Mouse (Mus musculus): Measurements from ENCODE around the gene Pkn3.

Gene Pkn3

GRCm38 (mm10) chr2:30063235-30063634, 14.2 kb upstream of the Pkn3 start:
- DNase-seq (ENCODE audit: low spot score) = no peak

GRCm38 (mm10) chr2:30063791-30064190, 13.7 kb upstream of the Pkn3 start:
- no peak for DNase-seq (ENCODE audit: low spot score)

DNA sequence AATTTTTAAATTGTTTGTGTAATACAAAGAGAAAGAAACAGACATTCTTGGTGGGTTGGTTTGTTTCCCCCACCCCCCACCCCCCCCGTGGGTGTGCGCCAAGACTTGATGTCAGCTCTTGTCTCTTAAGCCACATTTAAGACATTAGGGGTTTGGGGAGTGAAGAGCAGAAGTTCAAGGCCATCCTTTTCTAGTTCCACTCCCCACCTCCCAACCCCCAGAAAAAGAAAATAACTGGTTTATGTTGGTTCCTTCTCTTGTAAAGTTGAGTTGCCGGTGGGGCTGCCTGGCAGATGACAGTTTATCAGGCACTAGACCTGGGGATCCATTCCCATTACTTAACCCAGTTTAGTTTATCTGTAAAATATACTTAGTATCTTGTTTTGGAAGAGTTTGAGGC, 13.2 kb upstream of the Pkn3 start:
- DNase-seq (ENCODE audit: low spot score) = no peak

DNA sequence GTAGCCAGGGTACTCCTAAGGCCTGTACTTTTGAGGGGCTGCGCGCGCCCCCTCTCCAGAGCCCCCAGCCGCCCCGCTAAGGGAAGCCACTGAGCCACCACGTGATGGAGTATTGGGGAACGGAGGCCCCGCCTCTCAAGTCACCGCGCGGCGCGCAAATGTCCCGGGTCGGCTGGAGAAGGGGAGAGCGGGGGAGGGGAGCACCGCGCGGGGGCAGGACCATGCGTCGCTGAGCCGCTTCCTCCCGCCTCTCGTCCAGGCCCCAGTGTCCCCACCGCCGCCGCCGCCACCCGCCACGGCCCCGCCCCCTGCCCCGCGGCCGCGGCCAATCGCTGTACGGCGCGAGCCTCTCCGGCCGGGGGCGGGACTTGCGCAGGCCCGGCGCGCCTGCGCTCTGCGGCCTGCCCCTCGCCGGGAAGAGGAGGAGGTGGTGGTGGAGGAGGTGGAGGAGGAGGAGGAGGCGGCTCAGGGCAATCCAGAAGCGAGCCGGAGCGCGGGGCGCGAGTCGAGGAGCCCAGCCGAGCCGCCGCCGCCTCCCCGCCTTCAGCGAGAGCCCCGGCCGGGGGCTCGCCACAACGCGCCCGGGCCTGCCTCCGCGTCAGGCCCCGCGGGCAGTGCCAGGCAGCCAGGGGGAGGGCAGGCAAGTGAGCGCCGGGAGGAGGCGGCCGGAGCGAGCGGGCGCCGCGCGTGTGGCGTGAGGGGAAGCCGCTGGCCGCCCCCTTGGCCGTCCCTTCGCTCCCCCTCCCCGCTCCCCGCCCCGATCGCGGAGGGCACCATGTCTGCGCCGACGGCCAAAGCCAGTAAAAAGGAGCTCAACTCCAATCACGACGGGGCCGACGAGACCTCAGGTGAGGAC, 11.2 kb upstream of the Pkn3 start:
- DNase-seq (ENCODE audit: low spot score) = peak; percentile 96

DNA sequence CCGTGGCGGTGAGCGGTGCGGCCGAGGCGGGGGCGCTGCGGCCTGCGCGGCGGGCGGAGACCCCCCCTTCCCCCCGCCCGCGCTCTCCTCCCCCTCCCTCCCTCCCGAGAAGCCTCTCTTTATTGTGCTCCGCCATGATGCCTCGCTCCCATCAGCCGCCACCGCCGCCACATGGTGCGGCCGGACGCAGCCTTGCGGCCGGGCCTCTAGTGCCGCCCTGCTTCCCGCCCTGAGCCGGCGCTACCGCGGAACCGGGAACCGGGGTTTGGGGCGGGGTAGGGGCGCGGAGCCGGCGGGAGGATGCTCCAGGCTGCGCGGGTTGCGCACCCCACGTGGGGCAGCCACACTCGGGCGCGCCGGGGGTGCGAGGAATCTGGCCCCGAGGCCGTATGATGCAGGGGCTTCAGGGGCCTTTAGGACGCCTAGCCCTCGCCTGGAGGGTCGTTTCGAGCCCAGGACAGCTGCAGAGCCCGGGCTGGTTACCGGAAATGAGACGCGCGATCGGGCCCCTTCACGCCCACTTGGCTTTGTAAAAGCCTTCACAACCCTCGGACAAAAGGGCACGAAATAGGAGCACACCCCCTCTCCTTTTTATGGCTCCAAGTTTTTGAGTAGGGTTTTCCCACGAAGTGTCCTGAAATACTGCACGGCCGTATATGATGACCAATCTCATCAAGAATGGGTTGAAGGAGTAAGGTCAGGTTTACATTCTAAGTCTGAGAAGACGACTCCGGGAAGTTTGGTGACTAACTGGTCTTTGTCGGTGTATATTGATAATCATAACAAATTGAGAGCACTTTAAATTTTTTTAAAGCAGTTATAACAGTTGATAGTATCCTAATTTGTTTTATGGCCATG, 10.2 kb upstream of the Pkn3 start:
- peak; percentile 68 for DNase-seq (ENCODE audit: low spot score)

DNA sequence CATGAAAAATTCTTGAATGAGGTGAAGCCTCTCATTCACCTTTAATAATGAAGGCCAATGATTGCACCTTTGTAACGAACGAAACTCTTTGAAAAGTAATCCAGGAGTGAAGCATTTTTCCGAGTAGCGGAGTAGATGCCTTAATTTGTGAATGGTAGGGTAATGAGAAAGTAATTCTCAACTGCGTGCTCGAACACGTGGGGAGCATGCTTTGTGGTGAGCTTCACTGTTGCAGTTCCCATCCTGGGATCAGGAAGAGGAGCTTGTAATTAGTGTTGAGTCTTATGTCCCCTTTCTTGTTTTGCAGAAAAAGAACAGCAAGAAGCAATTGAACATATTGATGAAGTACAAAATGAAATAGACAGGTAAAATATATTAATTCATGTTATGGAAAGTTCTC, 9.5 kb upstream of the Pkn3 start:
- DNase-seq (ENCODE audit: low spot score) = no peak

- DNase-seq (ENCODE audit: low spot score) = no peak
Observed at GRCm38 (mm10) chr2:30072875-30073274, 4.6 kb upstream of the Pkn3 start.

DNA sequence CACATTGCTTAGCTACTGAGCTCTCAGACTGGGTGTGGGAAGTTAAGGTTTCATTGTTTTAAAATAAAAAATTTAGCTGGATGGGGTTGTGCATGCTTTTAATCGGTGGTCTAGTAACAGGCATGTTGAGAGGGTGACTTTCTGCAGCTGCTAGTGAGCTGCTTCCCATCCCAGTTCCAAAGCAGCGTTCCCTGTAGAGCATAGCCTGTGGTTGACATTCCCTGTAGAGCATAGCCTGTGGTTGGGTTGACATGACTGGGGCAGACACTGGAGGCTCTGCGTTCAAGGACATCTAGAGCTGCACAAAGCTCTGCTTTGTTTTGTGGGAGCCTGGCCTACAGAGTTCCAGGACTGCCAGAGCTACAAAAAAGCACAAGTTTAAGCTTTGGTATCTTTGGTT, 4.2 kb upstream of the Pkn3 start:
- no peak for DNase-seq (ENCODE audit: low spot score)

- no peak for DNase-seq (ENCODE audit: low spot score)
Observed at GRCm38 (mm10) chr2:30075625-30076024, 1.9 kb upstream of the Pkn3 start.

- DNase-seq (ENCODE audit: low spot score) = no peak
Observed at GRCm38 (mm10) chr2:30076439-30076838, 1.0 kb upstream of the Pkn3 start.

GRCm38 (mm10) chr2:30076959-30077358, 525 bp upstream of the Pkn3 start:
- DNase-seq (ENCODE audit: low spot score) = no peak

DNA sequence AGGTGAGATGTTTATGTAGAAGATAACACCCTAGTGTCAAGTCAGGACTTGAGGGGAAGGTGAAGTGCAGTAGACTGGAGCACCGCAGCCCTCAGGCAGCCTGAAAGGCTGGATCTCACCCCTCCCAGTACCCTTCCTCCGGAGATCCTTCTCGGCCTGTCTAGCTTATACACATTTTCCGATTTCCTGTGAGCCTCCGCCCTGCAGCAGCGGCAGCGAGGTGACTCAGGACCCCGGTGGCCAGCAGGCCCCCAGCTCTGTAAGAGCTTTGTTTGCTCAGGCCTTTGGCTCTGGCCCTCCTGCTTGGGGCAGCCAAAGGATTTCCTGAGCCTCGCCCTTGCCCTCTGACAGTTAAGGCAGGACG, 847 bp downstream of the Pkn3 start:
- no peak for DNase-seq (ENCODE audit: low spot score)

DNA sequence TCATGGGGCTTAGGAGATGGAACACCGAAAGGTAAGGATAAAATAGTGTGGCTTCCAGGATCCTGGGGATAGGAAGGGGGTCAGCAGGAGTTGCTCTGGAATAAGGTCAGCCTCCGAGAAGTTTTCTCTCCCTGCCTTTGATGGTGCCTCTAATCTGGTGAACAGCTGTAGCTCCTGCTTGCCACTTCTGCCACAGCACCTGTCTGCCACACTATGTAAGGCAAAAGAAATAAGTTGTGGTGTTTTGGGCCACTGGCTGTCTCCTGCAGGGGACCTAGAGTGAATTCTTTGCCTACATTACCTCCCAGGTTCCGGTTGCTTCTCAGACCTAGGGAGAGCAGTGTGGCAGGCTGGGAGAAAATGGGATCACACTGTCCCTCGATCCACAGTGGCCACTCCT, 1.3 kb downstream of the Pkn3 start:
- DNase-seq (ENCODE audit: low spot score) = no peak

DNA sequence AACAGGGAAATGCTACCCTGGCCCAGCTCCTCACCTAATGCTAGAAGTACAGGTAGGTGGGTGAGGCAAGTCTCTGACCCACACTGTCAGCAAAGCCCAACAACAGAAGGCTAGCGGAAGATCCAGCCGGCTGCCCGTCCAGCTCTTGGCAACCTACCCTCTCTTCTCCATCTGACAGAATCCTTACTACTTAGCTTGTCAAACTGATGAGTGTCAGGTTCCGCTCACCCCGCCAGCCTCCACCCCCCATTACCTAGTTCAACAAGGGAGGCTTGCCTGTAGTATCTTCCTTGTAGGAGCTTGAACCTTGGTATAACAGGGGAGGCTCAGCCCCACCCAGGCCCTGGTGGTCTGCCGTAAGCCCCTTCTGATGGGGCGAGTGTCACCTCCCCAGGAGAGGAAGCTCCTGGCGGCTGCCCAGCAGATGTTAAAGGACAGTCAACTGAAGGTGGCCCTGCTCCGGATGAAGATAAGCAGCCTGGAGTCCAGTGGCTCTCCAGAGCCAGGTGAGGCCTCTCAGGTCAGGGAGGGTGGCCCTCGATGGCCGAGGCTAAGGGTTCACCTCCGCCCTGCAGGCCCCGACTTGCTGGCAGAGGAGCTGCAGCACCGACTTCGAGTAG, 2.8 kb downstream of the Pkn3 start:
- no peak for DNase-seq (ENCODE audit: low spot score)

DNA sequence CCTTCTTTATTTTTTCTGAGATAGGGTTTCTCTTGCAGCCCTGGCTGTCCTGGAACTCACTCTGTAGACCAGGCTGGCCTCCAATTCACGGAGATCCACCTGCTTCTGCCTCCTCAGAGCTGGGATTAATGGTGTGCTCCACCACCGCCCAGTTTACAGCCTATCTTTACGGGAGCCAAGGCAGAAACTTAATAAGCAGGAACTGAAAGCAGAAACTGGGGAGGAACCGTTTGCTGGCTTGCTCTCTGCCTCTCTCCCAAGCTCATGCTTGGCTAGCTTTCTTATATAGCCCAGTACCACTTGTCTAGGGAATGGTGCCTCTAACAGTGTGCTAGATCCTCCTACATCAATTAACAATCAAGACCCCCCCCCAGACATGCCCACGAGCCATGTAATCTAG, 6.6 kb downstream of the Pkn3 start:
- no peak for DNase-seq (ENCODE audit: low spot score)

DNA sequence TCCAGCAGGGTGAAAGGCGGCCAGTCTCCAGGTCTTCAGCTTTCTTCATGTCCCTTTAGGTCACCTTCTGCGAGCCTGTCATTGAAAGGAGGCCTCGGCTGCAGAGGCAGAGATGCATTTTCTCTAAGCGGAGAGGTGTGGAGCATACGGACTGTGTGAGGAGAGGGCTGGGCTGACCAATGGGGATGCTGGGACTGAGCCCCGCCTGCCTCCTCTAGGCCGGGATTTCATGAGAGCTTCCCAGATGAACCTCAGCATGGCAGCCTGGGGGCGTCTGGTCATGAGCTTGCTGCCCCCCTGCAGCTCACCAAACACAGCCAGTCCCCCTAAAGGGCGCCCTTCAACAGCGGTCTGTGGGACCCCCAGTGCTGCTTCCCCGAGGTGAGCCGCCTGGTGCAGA, 7.1 kb downstream of the Pkn3 start:
- DNase-seq (ENCODE audit: low spot score) = peak; percentile 58

DNA sequence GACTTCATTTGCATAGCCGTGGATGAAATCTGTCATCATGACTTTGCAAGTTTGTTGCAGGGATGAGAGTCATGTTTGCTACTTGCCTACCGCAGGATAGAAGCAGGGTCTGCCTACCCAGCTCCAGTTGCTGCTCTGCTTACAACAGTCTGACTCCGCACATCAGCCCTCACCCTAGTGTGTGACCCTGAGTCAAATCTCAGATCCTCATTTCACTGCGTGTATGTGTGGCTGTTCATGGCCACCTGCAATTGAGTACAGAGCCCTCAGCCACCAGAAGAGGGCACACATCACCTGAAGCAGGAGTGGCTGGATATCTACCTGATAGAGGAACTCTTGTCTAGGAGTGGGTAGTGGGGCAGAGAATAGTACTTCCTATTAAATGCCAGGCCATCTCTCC, 9.8 kb downstream of the Pkn3 start:
- no peak for DNase-seq (ENCODE audit: low spot score)

DNA sequence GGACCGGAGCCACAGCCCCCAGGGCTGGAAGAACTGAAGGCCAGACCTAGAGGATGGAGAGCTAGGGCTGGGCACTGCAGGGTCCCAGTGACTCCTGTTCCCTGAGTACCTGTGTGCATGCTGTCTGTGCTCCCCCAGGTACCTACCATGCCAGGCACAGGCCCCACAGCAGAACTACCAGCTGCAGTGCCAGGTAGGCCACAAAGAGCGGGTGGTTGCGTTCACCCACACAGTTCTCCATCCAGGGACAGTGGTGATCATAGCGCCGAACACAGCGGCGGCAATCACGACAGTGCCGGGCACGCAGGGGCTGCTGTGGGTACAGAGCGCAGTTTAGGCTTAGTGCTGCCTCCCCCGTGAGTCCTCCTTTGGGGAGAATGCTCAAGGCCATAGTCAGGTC, 14.0 kb downstream of the Pkn3 start:
- DNase-seq (ENCODE audit: low spot score) = no peak

- DNase-seq (ENCODE audit: low spot score) = no peak
Observed at GRCm38 (mm10) chr2:30092280-30092918, 14.9 kb downstream of the Pkn3 start.

- DNase-seq (ENCODE audit: low spot score) = peak; percentile 97
Observed at GRCm38 (mm10) chr2:30093471-30094207, 16.2 kb downstream of the Pkn3 start, which contains the start of gene Zdhhc12. Gene Zdhhc12, minus strand, starts transcription at chr2:30093648.

DNA sequence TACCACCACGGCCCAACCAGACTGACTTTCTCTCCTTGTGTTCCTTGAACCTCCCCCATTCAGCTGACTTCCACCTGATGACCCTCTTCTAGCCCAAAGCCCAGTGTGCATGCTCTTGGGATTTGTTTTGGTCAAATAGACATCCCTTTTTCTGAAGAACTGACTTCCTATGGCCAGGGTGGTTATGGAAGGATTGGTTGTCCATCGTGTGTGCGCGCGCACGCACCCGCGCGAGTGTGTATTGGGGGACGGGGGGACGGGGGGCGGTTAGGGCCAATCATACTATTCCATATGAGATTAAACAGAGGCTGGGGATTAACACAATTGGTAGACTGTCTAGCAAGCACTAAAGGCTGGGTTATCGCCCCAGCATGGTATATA, 16.7 kb downstream of the Pkn3 start:
- peak; percentile 48 for DNase-seq (ENCODE audit: low spot score)

Measured in embryo, embryonic 10.5 days (tissue).